Mouse (Mus musculus) lung, postnatal 0 days (tissue): ENCODE results near the gene Sh3pxd2a. TPM values are rescaled to one million over a fixed set of nuclear protein-coding genes. Genes with fewer than 3 reads are reported as not detected.
A peak's percentile ranks its signal among the peaks of the same experiment; 100 is the strongest.

ENCODE experiments used
- ATAC-seq: fragments of 200-750 bp; cut with Nextera tagmentation; 2 replicates; pipeline ENCODE4 v1.8.0; 2017; ENCODE audit warnings: moderate library complexity
- DNase-seq: peaks from one replicate; pipeline ENCODE4 v3.0.0-alpha.2; 2016; ENCODE audit warnings: low spot score
- H3K27ac ChIP-seq: fragments of 300-500 bp; sonication (generic); 2 replicates; pipeline ENCODE4 v1.5.1; 2014; ENCODE audit warnings: antibody characterized with exemption, mild to moderate bottlenecking, low read length, mixed read lengths
- H3K27me3 ChIP-seq: fragments of 300-500 bp; sonication (generic); replicated peaks from 2 replicates; pipeline ENCODE4 v1.6.1; 2014; ENCODE audit warnings: low read length, mixed read lengths; ENCODE audit not compliant: insufficient read depth
- H3K36me3 ChIP-seq: fragments of 300-500 bp; sonication (generic); 2 replicates; pipeline ENCODE4 v1.6.1; 2014; ENCODE audit warnings: low read length, mixed read lengths; ENCODE audit not compliant: insufficient read depth
- H3K4me1 ChIP-seq: fragments of 300-500 bp; sonication (generic); 2 replicates; pipeline ENCODE4 v1.6.1; 2014; ENCODE audit warnings: antibody characterized with exemption, low read depth, low read length, mixed read lengths; ENCODE audit not compliant: insufficient read depth
- H3K4me2 ChIP-seq: fragments of 300-500 bp; sonication (generic); replicated peaks from 2 replicates; pipeline ENCODE4 v1.6.1; 2014; ENCODE audit warnings: low read depth, mild to moderate bottlenecking, low read length, moderate library complexity, mixed read lengths
- H3K4me3 ChIP-seq: fragments of 300-500 bp; sonication (generic); 2 replicates; pipeline ENCODE4 v1.5.1; 2014; ENCODE audit warnings: low read depth, low read length
- H3K9ac ChIP-seq: fragments of 300-500 bp; sonication (generic); replicated peaks from 2 replicates; pipeline ENCODE4 v1.6.1; 2014; ENCODE audit warnings: low read depth, mild to moderate bottlenecking
- H3K9me3 ChIP-seq: fragments of 300-500 bp; sonication (generic); 2 replicates; pipeline ENCODE4 v1.6.1; 2016; ENCODE audit warnings: low read length, mixed read lengths
- CTCF ChIP-seq: IDR thresholded peaks from 2 replicates; pipeline ENCODE4 v1.5.1; 2016; ENCODE audit warnings: antibody characterized with exemption, mild to moderate bottlenecking
- EP300 ChIP-seq: IDR thresholded peaks from 2 replicates; pipeline ENCODE4 v1.6.1; 2016; ENCODE audit warnings: antibody characterized with exemption, mild to moderate bottlenecking, control low read depth
- WGBS: fragments of 180-500 bp; shearing (Covaris S2); extraction: QIAGEN DNeasy Blood & Tissue Kit; methylation state at CpG from one replicate; pipeline ENCODE4 v1.1.7; 2014; 5-methylcytosine and 5-hydroxymethylcytosine counted together
- polyA plus RNA-seq: library from polyadenylated mRNA; unstranded; fragments of >200 nt; fragmentation: Nextera tagmentation; extraction: Ambion mirVana; gene quantifications from 2 replicates; pipeline ENCODE4 v1.2.1, GENCODE M21; 2015

Gene Sh3pxd2a
- polyA plus RNA-seq, 1 experiment from 2014 or later = 5.6 TPM

GRCm38 (mm10) chr19:47452682-47453081 lies 11.5 kb downstream of the Sh3pxd2a start:
- Histone ChIP-seq H3K4me1 (peaks cover 36% of the 10 kb centered on the region; the same call in 1 of the 2 replicates), H3K4me2 (no peak overlapping the region)
- WGBS = 56% methylated on average over 10 of the region's 10 CpGs

GRCm38 (mm10) chr19:47452211-47452610 lies 12.0 kb downstream of the Sh3pxd2a start:
- no peak for TF ChIP-seq EP300
- no peak for TF ChIP-seq CTCF

More at GRCm38 (mm10) chr19:47452682-47453081, 11.5 kb downstream of the Sh3pxd2a start:
- H3K27ac ChIP-seq = peak overlapping the region; percentile 70
- H3K9me3 ChIP-seq = no peaks in the 10 kb centered on the region
- no peaks in the 10 kb centered on the region for H3K27me3 ChIP-seq
- DNase-seq (no peak), ATAC-seq (no peak)
- TF ChIP-seq EP300 = no peak
- H3K4me3 ChIP-seq = no peak overlapping the region
- H3K9ac ChIP-seq = no peak overlapping the region
- no peaks in the 10 kb centered on the region for H3K36me3 ChIP-seq

DNA sequence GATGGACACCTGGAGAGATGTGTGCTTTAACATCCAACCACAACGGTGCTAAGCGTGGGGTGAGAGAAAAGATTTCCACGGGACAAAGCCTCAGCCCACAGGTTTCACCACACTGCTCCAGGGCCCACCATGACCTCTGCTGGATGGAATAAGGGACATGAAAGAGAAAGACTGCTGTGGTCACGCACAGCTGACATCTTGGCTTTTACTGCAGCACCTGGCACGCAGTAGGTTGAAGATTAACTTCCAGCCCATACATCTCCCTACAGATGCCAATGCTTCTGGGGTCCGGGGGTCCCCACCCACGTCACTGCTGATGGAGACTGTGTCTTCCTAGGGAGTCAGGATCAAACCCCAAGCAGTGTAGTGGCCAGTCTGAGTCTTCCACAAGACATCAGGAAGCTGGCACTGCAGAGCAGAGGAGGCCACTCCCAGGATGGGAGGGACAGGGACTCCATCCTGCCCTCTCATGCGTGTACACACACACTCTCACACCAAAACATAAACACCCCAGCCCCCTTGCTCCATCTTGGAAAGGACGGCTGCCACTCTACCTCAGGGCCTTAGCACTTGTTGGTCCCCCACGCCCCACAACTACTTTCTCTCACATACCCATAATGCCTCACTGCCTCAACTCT lies 12.6 kb downstream of the Sh3pxd2a start:
- peaks cover 45% of the 10 kb centered on the region; the same call in 1 of the 2 replicates for H3K4me1 ChIP-seq
- ATAC-seq = peak; percentile 69

More at GRCm38 (mm10) chr19:47452211-47452610, 12.0 kb downstream of the Sh3pxd2a start:
- Histone ChIP-seq H3K9ac (no peak overlapping the region), H3K4me3 (no peak overlapping the region), H3K4me2 (no peak overlapping the region), H3K27ac (peak overlapping the region; percentile 70), H3K9me3 (no peaks in the 10 kb centered on the region), H3K36me3 (no peaks in the 10 kb centered on the region), H3K4me1 (peaks cover 39% of the 10 kb centered on the region; the same call in 1 of the 2 replicates), H3K27me3 (no peaks in the 10 kb centered on the region)
- WGBS = 37% methylated on average over 7 of the region's 7 CpGs
- peak; percentile 59 for DNase-seq
- ATAC-seq = peak; percentile 59

GRCm38 (mm10) chr19:47450261-47451137 lies 13.7 kb downstream of the Sh3pxd2a start:
- no peaks in the 10 kb centered on the region for H3K27me3 ChIP-seq
- H3K27ac ChIP-seq = peak overlapping the region; percentile 65; the same call in 1 of the 2 replicates
- WGBS = 45% methylated on average over 8 of the region's 8 CpGs
- TF ChIP-seq EP300 = no peak
- TF ChIP-seq CTCF = no peak
- no peak overlapping the region for H3K4me2 ChIP-seq
- ATAC-seq = no peak
- H3K4me3 ChIP-seq = no peak overlapping the region
- H3K9me3 ChIP-seq = no peaks in the 10 kb centered on the region
- peaks cover 55% of the 10 kb centered on the region; the same call in 1 of the 2 replicates for H3K4me1 ChIP-seq
- no peak overlapping the region for H3K9ac ChIP-seq
- DNase-seq = no peak
- H3K36me3 ChIP-seq = no peaks in the 10 kb centered on the region

More for the DNA sequence above, 12.6 kb downstream of the Sh3pxd2a start:
- Histone ChIP-seq H3K4me2 (no peak overlapping the region), H3K27ac (peak overlapping the region; percentile 65), H3K9me3 (no peaks in the 10 kb centered on the region), H3K9ac (no peak overlapping the region), H3K27me3 (no peaks in the 10 kb centered on the region), H3K4me3 (no peak overlapping the region), H3K36me3 (no peaks in the 10 kb centered on the region)
- DNase-seq = peak; percentile 61
- WGBS = 63% methylated on average over 10 of the region's 10 CpGs
- no peak for TF ChIP-seq CTCF
- TF ChIP-seq EP300 = peak; percentile 34

DNA sequence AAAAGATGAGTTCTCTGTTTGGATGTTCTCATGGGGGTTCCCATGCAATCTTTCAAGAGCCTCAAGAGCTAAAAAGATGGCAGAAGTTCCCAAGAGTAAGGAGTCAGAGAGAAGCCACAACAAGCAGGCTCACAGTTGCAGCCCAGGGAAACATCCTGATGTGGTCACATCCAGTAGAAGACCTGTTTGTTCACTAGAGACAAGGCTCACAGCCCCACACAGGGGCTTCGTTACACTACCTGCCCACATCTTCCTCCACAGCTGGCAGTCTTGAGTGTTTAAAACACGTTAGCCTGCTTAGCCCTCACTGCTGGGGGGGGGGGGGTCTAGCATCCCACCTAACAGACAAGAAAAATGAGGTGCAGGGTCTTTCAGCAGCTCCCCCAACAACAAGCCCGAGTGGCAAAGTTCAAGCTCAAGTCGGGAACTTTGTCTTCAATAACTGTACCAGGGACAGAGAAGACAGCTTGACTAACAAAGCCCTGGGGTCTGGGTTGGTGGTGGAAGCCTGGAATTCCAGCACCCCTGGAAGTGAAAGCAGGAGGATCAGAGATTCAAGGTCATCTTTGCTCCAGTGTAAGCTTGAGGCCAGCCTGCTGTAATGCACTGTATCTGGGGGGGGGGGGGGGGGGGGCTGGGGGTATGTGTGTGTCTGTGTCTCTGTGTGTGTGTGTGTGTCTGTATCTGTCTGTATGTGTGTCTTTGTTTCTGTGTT lies 14.5 kb downstream of the Sh3pxd2a start:
- no peak for ATAC-seq
- H3K27ac ChIP-seq = no peak overlapping the region

More for the DNA sequence above, 14.5 kb downstream of the Sh3pxd2a start:
- no peak for DNase-seq
- no peaks in the 10 kb centered on the region for H3K27me3 ChIP-seq
- no peaks in the 10 kb centered on the region for H3K36me3 ChIP-seq
- H3K9ac ChIP-seq = no peak overlapping the region
- no peak overlapping the region for H3K4me3 ChIP-seq
- TF ChIP-seq CTCF (no peak), EP300 (no peak)
- H3K9me3 ChIP-seq = no peaks in the 10 kb centered on the region
- no peak overlapping the region for H3K4me2 ChIP-seq
- WGBS = 55% methylated on average over 4 of the region's 4 CpGs
- peaks cover 59% of the 10 kb centered on the region for H3K4me1 ChIP-seq
